Mouse (Mus musculus) gastrocnemius, adult 8-10 months (tissue): Measurements from ENCODE around the gene Osbpl8. TPM values are rescaled to one million over a fixed set of nuclear protein-coding genes. Genes with fewer than 3 reads are reported as not detected.

Experiments used
- DNase-seq, 2 experiments: peaks; one replicate each; pipeline ENCODE4 v3.0.0; 2022; ENCODE audit warnings: low spot score in 2 of 2
- total RNA-seq, 4 experiments: library from RNA; stranded (reverse); gene quantifications; 2 replicates each; pipeline ENCODE4 v1.2.4; 2022

The Osbpl8 gene
- total RNA-seq, 4 experiments from 2014 or later, result 13.7 to 16.9 (median 14.6) TPM

DNA sequence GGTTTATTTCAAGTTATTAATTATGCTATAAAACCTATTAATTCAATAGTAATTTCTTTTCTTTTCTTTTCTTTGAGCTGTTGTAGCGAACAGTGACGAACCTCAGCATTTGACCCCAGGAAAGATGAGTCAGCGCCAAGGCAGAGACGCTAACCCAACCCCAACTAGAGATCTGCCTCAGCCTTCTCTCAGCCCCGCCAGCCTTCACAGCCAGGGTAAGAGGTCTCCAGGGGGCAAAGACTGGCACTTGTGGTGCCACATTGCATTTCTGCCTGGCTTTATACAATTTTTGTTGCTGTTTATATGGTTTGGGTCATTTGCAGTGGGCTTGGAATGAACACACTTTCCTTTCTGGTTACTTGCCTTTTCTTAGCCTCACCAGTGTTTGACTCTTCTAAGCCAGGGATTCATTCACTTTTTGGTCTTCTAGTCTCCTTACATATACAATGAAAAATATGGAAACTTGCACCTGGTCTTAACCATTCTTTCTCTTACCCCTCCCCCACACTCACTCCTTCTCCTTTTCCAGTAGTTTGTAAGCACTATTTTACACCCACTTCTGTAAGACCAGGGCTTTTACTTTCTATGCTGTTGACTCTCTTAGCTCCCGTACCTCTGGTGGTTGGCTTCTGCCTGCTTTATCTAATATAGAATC is 69.1 kb downstream of the Osbpl8 start:
- no peak for DNase-seq

DNA sequence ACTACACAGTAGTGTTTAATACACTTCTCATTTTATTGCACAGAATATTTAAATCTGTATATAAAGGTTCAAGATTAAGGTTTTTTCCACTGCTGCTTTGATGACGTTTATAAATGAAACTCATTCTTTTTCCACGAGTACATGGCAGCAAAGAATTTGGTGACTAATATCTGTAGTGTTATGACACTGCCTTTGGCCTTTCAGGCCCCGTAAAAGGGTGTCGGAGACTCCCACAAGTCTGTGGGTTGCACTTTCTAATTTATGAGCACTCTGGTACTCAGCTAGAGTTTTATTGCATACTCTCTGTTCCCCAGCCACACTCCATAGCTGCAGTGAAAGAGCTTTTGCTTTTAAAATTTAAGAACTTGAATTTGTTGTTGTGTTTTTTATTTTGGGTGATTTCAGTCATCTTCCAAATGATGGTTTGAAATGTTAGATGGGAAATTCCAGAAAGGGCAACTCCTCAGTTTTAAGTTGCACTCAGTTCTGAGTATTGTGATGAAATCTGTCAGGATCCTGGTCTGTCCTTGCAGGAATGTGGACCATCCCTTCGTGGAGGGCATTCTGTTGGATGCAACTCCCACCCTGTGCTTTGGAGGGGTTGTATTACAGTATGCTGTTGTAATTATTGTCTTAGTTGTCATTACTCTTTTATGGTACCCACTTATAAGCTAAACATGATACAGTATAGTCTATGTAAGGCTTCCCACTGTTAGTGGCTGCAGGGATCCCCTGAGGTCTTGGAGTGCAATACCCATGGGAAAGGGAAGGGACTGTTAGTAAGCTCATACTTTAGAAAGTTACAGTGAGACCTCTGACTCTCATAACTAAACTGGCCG is 70.1 kb downstream of the Osbpl8 start:
- DNase-seq, result no peak

DNA sequence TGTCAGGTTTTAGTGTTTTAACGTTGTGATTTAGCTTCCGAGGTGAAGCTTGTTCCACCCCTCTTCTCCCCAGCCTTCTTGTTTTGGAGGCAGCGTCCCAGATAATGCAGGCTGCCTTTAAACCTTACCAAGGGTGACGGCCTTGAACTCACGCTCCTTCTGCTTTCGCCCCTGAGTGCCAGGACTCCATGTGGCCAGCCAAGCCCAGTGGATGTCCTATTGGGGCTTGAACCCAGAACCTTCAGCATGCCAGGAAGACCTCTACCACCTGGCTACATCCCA is 70.7 kb downstream of the Osbpl8 start:
- no peak for DNase-seq

DNA sequence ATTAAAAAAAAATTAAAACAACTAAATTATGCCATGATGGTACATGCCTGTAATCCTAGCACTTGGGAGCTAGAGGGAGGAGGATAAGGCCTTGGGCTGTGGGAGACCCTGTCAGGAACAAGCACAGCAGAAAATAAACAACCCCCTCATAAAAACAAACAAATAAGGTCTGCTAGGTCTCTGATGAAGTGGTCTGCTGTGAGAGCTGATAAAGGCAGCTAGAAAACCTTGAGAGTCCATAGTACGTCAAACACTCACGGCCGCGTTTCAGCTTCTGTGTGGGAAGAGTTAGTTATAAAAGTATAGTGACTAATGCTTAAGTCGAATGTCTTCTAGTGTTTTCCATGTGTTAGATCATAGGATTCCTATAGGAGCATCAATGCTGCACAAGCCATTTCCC is 72.9 kb downstream of the Osbpl8 start:
- no peak for DNase-seq

DNA sequence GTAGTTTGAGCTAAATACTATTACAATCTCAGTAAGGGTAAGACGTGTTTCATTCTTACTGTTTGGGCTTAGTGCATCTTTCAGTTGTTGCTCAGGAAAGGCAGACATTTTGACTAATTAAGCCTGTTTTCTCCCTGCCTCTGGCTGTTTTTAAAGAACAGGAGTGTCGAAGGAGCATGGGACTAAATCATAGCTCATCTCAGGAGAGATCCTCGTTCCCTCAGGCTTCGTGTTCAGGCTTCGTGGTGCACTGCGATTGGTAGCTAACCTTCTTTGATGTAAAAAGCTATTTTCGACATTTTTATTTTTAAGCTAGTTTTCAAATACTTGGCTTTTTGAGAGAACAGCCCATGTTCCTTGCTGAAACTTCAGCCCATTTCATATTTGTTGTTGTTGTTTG is 78.1 kb downstream of the Osbpl8 start:
- DNase-seq, result no peak

DNA sequence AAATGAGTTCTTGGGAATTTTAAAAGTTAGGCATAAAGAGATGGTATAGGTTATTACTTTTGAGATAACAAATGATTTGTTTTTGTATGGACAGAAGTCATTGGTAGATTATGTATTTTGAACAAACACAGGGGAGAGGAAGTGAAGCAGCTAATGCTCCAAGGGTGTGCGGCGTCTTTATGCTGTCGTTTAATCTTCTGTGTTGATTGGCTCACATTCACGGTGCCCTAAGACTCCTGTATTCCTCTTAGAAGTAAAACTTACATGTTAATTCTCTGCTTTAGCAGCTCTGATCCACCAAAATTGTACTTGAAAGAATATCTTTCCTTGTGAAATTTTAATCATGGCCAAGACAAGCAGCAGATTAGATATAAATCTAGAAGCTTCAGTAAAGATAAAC is 83.1 kb downstream of the Osbpl8 start:
- DNase-seq, result no peak

DNA sequence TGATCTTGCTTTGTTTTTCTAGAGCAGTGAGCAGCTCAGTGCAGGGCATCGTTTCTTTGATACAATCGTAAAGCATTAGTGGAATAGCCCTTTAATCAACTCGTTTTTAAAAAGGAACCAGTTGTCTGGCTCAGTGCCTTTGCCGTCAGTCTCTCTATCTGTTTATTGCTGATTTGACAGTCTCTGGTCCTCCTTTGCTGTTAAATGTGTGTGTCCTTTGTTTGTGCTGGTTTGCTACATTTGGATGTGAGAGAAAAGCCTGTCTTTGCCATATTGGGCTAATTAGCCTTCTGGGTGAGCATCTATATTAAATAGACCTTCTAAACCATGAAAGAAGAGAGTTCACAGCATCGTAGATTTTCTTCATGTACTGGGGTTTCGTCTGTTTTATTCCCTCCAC is 83.6 kb downstream of the Osbpl8 start:
- DNase-seq, result no peak

DNA sequence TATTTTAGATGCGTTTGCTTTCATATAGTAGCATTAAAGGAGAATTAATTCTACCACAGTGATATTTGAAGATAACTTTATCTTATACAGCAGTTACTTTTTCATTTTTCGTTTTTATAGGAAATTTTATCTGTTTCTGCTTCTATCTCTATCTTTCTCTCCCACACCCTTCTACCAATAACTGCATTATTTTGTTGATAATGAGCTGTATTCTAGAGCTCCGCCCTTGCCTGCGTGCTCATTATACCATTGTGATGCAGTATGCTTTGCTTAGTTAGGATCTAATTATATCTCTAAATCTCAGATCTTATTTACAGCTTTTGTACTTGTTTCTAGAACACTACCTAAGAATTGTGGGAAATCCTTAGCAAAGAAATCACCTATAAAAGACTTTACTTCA is 85.6 kb downstream of the Osbpl8 start:
- no peak for DNase-seq

DNA sequence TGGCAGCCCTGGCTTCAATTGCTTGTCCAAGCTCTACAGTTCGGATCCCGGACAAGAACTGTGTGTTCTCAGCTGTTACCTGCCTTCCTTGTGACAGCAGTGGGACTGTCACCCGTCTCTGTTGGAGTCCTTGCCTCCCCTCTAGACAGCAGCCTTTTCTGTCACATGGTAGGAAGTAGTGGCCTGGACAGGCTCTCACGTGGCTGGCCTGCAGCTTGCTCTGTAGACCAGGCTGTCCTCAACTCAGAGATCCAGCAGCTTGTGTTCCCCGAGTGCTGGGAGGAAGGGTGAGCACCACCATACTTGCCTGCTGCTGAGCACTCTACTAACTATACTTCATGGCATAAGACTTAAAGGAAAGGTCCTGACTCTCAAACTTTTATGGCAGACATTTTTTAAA is 87.1 kb downstream of the Osbpl8 start:
- no peak for DNase-seq

DNA sequence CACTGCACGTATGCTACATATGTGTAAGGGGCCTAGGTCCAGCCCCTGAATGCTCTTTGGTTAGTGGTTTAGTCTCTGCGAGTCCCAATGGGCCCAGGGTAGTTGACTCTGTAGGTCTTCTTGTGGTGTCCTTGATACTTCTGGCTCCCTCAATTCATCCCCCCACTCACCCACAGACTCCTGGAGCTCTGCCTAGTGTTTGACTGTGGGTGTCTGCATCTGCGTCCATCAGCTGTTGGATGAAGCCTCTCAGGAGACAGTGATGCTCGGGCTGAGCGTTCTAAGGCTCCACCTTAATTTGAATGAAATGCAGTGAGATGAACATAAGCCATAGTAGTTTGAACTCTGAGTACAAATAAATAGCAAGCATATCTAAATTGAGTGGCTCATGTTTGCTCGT is 90.7 kb downstream of the Osbpl8 start:
- DNase-seq, result no peak

DNA sequence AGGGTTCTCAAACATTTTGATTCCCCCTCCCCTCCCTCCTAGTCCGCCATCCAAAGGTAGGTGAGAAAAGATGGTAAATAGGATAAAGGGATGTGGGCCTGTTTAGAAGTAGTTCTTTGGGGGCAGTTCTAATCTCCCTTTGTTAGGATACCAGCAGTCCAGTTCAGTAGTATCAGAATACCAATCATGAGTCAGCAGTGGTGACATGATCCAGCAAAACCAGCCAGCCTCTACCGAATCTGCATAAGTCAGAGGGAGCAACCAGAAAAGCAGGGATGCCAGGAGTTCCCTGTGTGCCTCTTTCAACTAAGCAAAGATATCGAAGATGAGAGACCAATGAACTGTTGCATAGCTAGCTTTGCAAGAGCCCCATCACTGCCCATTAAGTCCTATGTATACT is 91.6 kb downstream of the Osbpl8 start:
- DNase-seq, result no peak

DNA sequence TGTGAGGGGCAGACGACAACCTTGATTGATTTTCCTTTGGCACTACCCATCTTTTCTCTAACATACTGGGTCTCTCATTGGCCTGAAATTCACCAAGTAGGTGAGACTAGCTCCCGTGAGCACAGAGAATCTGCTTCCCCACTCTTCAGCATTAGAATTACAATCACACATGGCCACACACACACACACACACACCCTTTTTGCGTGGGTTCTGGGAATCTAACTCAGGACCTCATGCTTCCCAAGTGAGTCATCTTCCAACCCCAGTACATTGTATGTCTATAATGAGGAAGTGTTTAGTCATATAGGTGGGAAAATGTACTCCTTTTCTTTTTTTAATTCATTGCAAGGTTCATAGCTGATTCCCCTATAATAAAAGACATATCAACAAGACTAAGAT is 92.8 kb downstream of the Osbpl8 start:
- DNase-seq, result no peak

DNA sequence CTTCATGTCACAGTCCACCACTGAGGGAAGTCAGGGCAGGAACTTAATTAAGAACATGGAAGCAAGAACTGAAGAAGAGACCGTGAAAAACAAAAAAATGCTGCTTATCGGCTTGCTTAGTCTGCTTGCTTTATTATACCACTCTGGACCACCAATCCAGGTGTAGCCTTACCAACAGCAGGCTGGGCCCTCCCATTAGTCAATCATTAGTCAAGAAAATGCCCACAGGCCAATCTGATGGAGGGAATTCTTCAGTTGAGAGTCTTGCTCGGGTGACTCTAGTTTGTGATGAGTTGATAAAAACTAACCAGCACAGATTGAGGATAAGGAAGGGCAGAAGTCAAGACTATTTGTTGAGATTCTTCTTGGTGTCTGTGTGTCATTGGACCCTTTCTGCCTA is 93.7 kb downstream of the Osbpl8 start:
- no peak for DNase-seq

DNA sequence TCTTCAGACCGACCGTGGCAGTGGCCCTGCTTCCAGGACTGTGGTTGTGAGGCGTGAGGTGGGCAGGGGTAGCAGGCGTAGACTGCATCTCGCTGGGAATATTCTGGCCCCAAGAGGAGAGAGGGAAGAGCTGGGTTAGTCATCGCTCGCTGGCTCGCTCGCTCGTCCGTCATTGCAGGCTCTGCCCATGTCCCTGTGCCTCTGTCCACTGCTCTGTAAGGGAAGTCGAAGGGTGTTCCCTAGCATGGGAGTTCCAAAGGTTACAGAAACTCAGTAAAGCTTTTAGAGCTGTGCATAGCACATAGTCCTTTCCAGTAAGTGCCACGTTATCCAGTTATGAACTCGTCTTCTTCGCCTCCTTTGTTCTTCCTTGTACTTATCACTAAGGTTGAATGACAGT is 107.1 kb downstream of the Osbpl8 start:
- no peak for DNase-seq

DNA sequence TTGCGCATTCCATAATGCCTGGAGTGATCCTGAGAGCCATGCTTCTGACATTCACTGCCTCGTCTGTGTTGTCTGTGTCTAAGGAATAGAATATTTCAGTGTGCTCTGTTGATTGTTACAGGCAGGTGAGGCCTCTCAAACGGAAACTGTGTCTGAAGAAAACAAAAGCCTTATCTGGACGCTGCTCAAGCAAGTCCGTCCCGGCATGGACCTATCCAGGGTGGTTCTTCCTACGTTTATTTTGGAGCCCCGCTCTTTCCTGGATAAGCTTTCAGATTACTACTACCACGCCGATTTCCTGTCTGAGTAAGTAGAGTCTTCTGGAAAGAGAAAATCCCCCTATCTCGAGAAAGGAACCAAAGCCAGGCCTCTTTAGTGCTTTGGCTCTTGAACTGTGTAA is 108.4 kb downstream of the Osbpl8 start:
- DNase-seq, result no peak

DNA sequence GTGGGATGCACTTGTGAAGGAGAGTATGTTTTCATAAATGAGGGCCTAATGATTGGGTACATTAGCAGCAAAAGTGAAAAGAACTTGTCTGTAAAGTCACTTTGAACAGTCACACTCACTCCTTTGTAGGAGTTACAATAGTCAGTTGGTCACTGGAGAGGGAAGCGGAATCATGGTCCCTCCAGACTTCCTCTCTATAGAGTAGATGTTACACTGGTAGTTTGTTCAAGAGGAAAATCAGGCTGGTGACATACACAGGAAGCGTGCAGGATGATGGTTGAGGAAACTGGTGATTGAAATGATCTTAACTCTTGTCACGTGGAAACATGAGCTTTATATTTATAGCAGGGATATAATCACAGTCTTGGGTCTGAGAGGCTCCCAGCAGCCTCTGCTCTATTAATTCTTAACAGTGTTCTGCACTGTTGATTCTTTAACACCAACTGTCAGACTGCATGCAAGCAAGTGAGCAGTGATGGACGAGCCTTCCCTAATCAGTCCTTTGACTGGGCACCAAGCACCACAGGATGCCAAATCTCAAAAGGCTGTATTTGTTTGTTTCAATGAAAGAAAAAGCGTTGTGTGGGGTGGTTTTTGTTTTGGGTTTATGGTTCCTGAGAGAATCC is 109.0 kb downstream of the Osbpl8 start:
- DNase-seq, result no peak

DNA sequence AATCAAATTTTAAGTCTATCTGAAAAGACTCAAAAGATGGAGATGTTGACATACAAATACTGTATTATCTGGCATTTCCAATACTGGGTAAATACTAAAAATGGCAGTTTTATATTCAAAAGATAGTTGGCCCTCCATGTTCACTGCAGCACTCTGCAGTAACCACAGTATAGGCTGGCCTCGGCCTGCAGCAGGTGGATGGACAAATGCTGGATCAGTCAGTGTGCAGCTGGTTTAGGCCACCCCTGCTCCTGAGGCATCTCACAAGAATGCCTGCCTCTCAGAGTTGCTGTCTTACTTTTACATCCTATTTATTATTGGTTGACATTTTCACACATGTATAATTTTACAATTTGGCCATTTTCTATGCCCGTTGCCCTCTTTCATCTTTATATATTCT is 111.3 kb downstream of the Osbpl8 start:
- no peak for DNase-seq

DNA sequence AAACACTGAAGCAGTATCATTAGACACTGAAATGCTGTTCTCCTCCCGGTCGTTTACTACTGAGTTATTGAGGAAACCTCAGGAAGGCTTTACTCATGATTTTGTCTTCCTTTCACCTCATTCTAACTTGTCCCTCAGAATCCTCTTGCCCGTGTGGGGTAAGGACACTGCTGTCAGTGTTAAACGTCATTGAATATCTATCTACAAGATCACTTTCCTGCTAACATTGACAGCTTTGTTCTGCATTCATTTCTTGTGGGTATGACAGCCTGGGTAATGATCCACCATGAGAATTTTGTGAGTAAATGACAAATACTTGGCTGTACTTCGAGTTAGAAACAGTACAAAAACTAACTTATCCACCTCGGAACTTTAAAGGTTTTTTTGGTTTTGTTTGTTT is 133.1 kb downstream of the Osbpl8 start:
- no peak for DNase-seq

DNA sequence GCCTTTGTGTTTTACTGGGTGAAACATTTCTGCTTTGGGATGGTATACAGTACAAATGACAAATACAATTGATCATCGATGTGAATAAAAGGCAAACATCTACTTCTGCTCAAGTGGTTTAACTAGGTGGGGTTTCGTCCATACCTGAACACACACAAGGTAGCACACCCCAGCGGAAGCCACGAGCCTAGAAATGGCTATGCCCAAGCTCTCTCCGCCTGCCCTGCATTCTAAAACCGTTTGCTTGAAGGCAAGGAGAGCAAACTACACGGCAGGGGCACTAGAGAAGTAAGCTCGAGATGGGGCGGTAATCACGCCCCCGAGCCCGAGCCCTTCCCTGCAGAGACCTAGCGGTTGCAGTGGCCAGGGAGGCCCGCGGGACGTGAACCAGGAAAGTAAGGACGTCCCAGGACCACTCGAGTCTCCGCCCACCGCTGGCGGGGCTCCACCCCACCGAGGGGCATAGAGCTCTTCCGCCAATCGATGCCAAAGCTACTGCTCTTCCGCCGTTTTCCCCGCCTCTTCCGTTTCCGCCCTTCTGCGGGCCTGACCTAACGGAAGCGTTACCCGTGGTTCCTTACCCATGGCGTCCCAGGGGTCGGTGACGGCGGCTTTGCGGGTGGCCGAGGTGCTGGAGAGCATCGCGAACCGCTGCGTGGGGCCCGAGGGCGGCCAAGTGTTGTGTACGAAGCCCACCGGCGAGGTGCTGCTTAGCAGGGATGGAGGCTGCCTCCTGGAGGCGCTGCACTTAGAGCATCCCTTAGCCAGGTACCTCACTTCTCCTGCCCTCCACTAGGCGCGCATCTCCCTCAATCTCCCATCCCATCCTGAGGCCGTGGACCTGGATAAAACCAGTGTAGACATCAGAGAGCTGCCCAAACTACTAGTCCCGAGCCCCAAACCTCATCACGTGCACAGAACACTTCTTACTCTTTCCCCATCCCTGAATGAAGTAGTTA is 133.9 kb downstream of the Osbpl8 start, which contains the start of gene Bbs10:
Gene Bbs10 (plus strand): TSS at position 540 of the 959 bp plus-strand sequence.
- peak; percentile 95 to 96 for DNase-seq

DNA sequence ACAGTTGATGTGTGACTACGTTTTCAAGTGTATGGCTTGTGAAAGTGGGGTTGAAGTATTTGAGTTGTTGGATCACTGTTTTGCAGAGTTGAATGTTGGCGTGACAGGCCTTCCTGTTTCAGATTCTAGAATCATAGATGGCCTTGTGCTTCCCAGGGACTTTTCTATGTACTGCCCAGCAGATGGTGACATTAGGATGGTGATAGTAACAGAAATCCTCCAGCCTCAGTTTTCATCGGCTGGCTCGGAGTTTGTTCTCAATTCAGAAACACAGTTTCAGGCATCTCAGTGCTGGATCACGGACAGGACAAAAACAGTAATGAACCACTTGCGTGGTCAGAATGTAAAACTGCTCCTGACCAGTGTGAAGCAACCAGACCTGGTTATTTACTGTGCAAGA is 135.0 kb downstream of the Osbpl8 start:
- DNase-seq, result no peak

DNA sequence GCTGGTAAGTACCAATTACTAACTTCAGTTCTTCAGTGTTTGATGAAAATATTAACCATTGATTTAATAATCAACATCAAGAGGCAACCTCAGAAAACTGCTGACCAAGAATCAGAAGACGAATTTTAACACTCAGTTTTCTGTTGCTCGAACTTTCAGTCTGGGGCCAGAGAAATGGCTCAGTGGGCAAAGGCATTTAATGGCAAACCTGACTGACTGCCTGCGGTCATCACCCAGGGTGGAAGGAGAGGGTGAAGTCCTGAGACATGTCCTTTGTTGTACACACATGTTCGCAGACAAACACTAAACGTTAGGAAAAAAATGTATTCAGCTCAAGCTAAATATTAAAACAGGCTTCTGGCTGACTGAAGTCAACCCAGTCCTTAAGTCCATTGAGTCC is 136.5 kb downstream of the Osbpl8 start:
- no peak for DNase-seq

DNA sequence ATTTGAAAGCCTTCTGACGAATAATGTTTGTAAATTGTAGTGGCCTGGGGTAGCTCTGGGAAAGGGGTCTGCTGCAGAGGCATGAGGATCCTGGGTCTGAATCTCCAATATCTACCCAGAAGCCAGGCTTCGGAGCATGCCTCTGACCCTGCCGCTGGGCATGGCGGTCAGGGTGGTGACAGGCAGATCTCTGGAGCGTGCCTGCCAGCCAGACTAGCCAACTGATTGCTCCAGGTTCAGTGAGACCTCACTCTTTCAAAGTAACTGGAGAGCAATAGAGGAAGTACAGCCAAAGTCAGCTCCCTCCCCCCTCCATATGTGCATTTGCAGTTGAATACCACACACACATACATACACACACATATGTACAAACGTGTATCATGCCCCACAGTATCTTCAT is 137.9 kb downstream of the Osbpl8 start:
- no peak for DNase-seq
